Mouse (Mus musculus) kidney, embryonic 14.5 days (tissue): ENCODE results near the gene Lrrk1. TPM values are rescaled to one million over a fixed set of nuclear protein-coding genes. Genes with fewer than 3 reads are reported as not detected.

ENCODE experiments used
- ATAC-seq: fragments of 200-750 bp; cut with Nextera tagmentation; 2 replicates; pipeline ENCODE4 v1.8.0; 2017; ENCODE audit warnings: moderate number of reproducible peaks, mild to moderate bottlenecking, moderate TSS enrichment, moderate library complexity; ENCODE audit not compliant: low FRiP score, low TSS enrichment
- H3K27ac ChIP-seq: fragments of 300-500 bp; sonication (generic); 2 replicates; pipeline ENCODE4 v1.5.1; 2014; ENCODE audit warnings: low read depth, mild to moderate bottlenecking, low read length, moderate library complexity, mixed read lengths
- H3K27me3 ChIP-seq: fragments of 300-500 bp; sonication (generic); 2 replicates; pipeline ENCODE4 v1.6.1; 2014; ENCODE audit warnings: mild to moderate bottlenecking, low read length; ENCODE audit not compliant: control insufficient read depth, insufficient read depth
- H3K36me3 ChIP-seq: fragments of 300-500 bp; sonication (generic); 2 replicates; pipeline ENCODE4 v1.6.1; 2014; ENCODE audit warnings: low read length, mixed read lengths; ENCODE audit not compliant: control insufficient read depth, insufficient read depth
- H3K4me1 ChIP-seq: fragments of 300-500 bp; sonication (generic); 2 replicates; pipeline ENCODE4 v1.6.1; 2014; ENCODE audit warnings: low read length, mixed read lengths; ENCODE audit not compliant: control insufficient read depth, insufficient read depth
- H3K4me2 ChIP-seq: fragments of 300-500 bp; sonication (generic); replicated peaks from 2 replicates; pipeline ENCODE4 v1.6.1; 2014; ENCODE audit warnings: low read depth, mild to moderate bottlenecking, low read length
- H3K4me3 ChIP-seq: fragments of 300-500 bp; sonication (generic); 2 replicates; pipeline ENCODE4 v1.5.1; 2014; ENCODE audit warnings: mild to moderate bottlenecking, low read length
- H3K9ac ChIP-seq: fragments of 300-500 bp; sonication (generic); 2 replicates; pipeline ENCODE4 v1.6.1; 2014; ENCODE audit warnings: low read depth, mild to moderate bottlenecking, low read length, moderate library complexity
- H3K9me3 ChIP-seq: fragments of 300-500 bp; sonication (generic); 2 replicates; pipeline ENCODE4 v1.6.1; 2016; ENCODE audit warnings: low read length; ENCODE audit not compliant: control insufficient read depth
- WGBS: fragments of 180-500 bp; shearing (Covaris S2); extraction: QIAGEN DNeasy Blood & Tissue Kit; methylation state at CpG from one replicate; pipeline ENCODE4 v1.1.7; 2014; 5-methylcytosine and 5-hydroxymethylcytosine counted together
- polyA plus RNA-seq: library from polyadenylated mRNA; unstranded; fragments of >200 nt; fragmentation: Nextera tagmentation; extraction: Ambion mirVana; gene quantifications from 2 replicates; pipeline ENCODE4 v1.2.1, GENCODE M21; 2014

Lrrk1 gene
- polyA plus RNA-seq, 1 experiment from 2014 or later = 12.4 TPM

GRCm38 (mm10) chr7:66282265-66282664, 105.9 kb downstream of the Lrrk1 start:
- no peak for ATAC-seq
- H3K4me3 ChIP-seq = no peak overlapping the region
- 0 out of 2 replicates have a peak, but pooled peaks cover 3% of the 10 kb centered on the region for H3K4me1 ChIP-seq
- H3K9me3 ChIP-seq = no peaks in the 10 kb centered on the region
- peak overlapping the region; percentile 30; the same call in 1 of the 2 replicates for H3K27ac ChIP-seq
- H3K4me2 ChIP-seq = no peak overlapping the region
- 68% methylated on average over 12 of the region's 12 CpGs for WGBS
- H3K36me3 ChIP-seq = peaks cover 18% of the 10 kb centered on the region; the same call in 1 of the 2 replicates
- no peak overlapping the region for H3K9ac ChIP-seq
- no peaks in the 10 kb centered on the region for H3K27me3 ChIP-seq

GRCm38 (mm10) chr7:66278001-66278400, 110.1 kb downstream of the Lrrk1 start:
- H3K36me3 ChIP-seq = peaks cover 16% of the 10 kb centered on the region; the same call in 1 of the 2 replicates
- H3K27me3 ChIP-seq = no peaks in the 10 kb centered on the region
- H3K9ac ChIP-seq = no peak overlapping the region
- H3K4me3 ChIP-seq = no peak overlapping the region
- no peak overlapping the region for H3K4me2 ChIP-seq
- H3K9me3 ChIP-seq = no peaks in the 10 kb centered on the region
- 86% methylated on average over 3 of the region's 3 CpGs for whole genome bisulfite sequencing
- H3K27ac ChIP-seq = no peak overlapping the region
- ATAC-seq = no peak
- H3K4me1 ChIP-seq = no peaks in the 10 kb centered on the region

GRCm38 (mm10) chr7:66273494-66273893, 114.7 kb downstream of the Lrrk1 start:
- H3K4me3 ChIP-seq = no peak overlapping the region
- H3K4me1 ChIP-seq = no peaks in the 10 kb centered on the region
- no peak overlapping the region for H3K27ac ChIP-seq
- no peak overlapping the region for H3K9ac ChIP-seq
- H3K36me3 ChIP-seq = peaks cover 18% of the 10 kb centered on the region; the same call in 1 of the 2 replicates
- H3K27me3 ChIP-seq = no peaks in the 10 kb centered on the region
- H3K9me3 ChIP-seq = no peaks in the 10 kb centered on the region
- H3K4me2 ChIP-seq = no peak overlapping the region
- 96% methylated on average over 5 of the region's 5 CpGs for WGBS
- no peak for ATAC-seq

- H3K27me3 ChIP-seq = no peaks in the 10 kb centered on the region
- no peaks in the 10 kb centered on the region for H3K9me3 ChIP-seq
- H3K4me3 ChIP-seq = no peak overlapping the region
- H3K4me2 ChIP-seq = no peak overlapping the region
- H3K4me1 ChIP-seq = no peaks in the 10 kb centered on the region
- no peak for ATAC-seq
- no peak overlapping the region for H3K27ac ChIP-seq
- H3K36me3 ChIP-seq = peaks cover 14% of the 10 kb centered on the region; the same call in 1 of the 2 replicates
- no peak overlapping the region for H3K9ac ChIP-seq
- WGBS = 66% methylated on average over 6 of the region's 6 CpGs
These were observed 116.9 kb downstream of the Lrrk1 start for GRCm38 (mm10) chr7:66271226-66271625.

GRCm38 (mm10) chr7:66266942-66267850, 121.0 kb downstream of the Lrrk1 start:
- H3K36me3 ChIP-seq = peaks cover 11% of the 10 kb centered on the region
- H3K9ac ChIP-seq = no peak overlapping the region
- H3K9me3 ChIP-seq = no peaks in the 10 kb centered on the region
- no peaks in the 10 kb centered on the region for H3K4me1 ChIP-seq
- H3K4me2 ChIP-seq = no peak overlapping the region
- H3K27me3 ChIP-seq = no peaks in the 10 kb centered on the region
- no peak overlapping the region for H3K4me3 ChIP-seq
- no peak for ATAC-seq
- 91% methylated on average over 6 of the region's 6 CpGs for WGBS
- H3K27ac ChIP-seq = no peak overlapping the region

- peaks cover 11% of the 10 kb centered on the region for H3K36me3 ChIP-seq
- WGBS = 66% methylated on average over 5 of the region's 5 CpGs
These were observed 124.7 kb downstream of the Lrrk1 start for GRCm38 (mm10) chr7:66263421-66263820.

GRCm38 (mm10) chr7:66262570-66263156, 125.5 kb downstream of the Lrrk1 start:
- Histone ChIP-seq H3K27me3 (no peaks in the 10 kb centered on the region), H3K9me3 (no peaks in the 10 kb centered on the region), H3K4me2 (no peak overlapping the region), H3K4me1 (peaks cover 9% of the 10 kb centered on the region; the same call in 1 of the 2 replicates), H3K27ac (no peak overlapping the region), H3K9ac (no peak overlapping the region), H3K4me3 (no peak overlapping the region), H3K36me3 (peaks cover 11% of the 10 kb centered on the region)
- no peak for ATAC-seq
- 94% methylated on average over 13 of the region's 13 CpGs for WGBS

More at GRCm38 (mm10) chr7:66263421-66263820, 124.7 kb downstream of the Lrrk1 start:
- no peak for ATAC-seq
- no peak overlapping the region for H3K4me3 ChIP-seq
- H3K4me2 ChIP-seq = no peak overlapping the region
- no peak overlapping the region for H3K9ac ChIP-seq
- no peaks in the 10 kb centered on the region for H3K9me3 ChIP-seq
- H3K27me3 ChIP-seq = no peaks in the 10 kb centered on the region
- peaks cover 9% of the 10 kb centered on the region; the same call in 1 of the 2 replicates for H3K4me1 ChIP-seq
- H3K27ac ChIP-seq = no peak overlapping the region

- Histone ChIP-seq H3K36me3 (peaks cover 11% of the 10 kb centered on the region), H3K27me3 (no peaks in the 10 kb centered on the region), H3K9ac (no peak overlapping the region), H3K4me2 (no peak overlapping the region), H3K4me3 (no peak overlapping the region), H3K27ac (no peak overlapping the region), H3K4me1 (peaks cover 9% of the 10 kb centered on the region; the same call in 1 of the 2 replicates), H3K9me3 (no peaks in the 10 kb centered on the region)
- WGBS = 81% methylated on average over 7 of the region's 7 CpGs
- ATAC-seq = no peak
These were observed 127.3 kb downstream of the Lrrk1 start for GRCm38 (mm10) chr7:66260763-66261390.
